Mouse (Mus musculus): Measurements from ENCODE around the gene Hipk2. TPM values are rescaled to one million over a fixed set of nuclear protein-coding genes. Genes with fewer than 3 reads are reported as not detected.

Gene Hipk2
- polyA plus RNA-seq, 1 experiment = 34.3 TPM

- Histone ChIP-seq H3K27ac (ENCODE audit: insufficient read depth, low read length) (no peak overlapping the region), H3K27me3 (ENCODE audit: control insufficient read depth, insufficient read depth, low read length) (no peaks in the 10 kb centered on the region), H3K4me3 (replicated peaks; ENCODE audit: insufficient read depth, low read depth, low read length) (no peak overlapping the region), H3K4me1 (ENCODE audit: control insufficient read depth, insufficient read depth, low read length) (peaks cover 23% of the 10 kb centered on the region)
- WGBS = 85% methylated on average over 2 of the region's 2 CpGs
- no peak for TF ChIP-seq CTCF (IDR thresholded peaks at IDR 0.05; ENCODE audit: borderline replicate concordance, insufficient read depth, low read depth, low read length)
- DNase-seq = no peak
These were observed 120.0 kb downstream of the Hipk2 start for GRCm38 (mm10) chr6:38755961-38756360.

- 36% methylated on average over 2 of the region's 2 CpGs for WGBS
- Histone ChIP-seq H3K27me3 (ENCODE audit: control insufficient read depth, insufficient read depth, low read length) (no peaks in the 10 kb centered on the region), H3K27ac (ENCODE audit: insufficient read depth, low read length) (no peak overlapping the region), H3K4me3 (replicated peaks; ENCODE audit: insufficient read depth, low read depth, low read length) (no peak overlapping the region), H3K4me1 (ENCODE audit: control insufficient read depth, insufficient read depth, low read length) (peaks cover 20% of the 10 kb centered on the region)
- TF ChIP-seq CTCF (IDR thresholded peaks at IDR 0.05; ENCODE audit: borderline replicate concordance, insufficient read depth, low read depth, low read length) = no peak
- no peak for TF ChIP-seq POLR2A (IDR thresholded peaks at IDR 0.05; ENCODE audit: borderline replicate concordance, insufficient read depth, low read length)
- no peak for DNase-seq
These were observed 120.8 kb downstream of the Hipk2 start for GRCm38 (mm10) chr6:38755188-38755587.

GRCm38 (mm10) chr6:38753729-38754128, 122.2 kb downstream of the Hipk2 start:
- no peak for DNase-seq
- WGBS = 72% methylated on average over 2 of the region's 2 CpGs
- TF ChIP-seq CTCF (IDR thresholded peaks at IDR 0.05; ENCODE audit: borderline replicate concordance, insufficient read depth, low read depth, low read length) (no peak), POLR2A (IDR thresholded peaks at IDR 0.05; ENCODE audit: borderline replicate concordance, insufficient read depth, low read length) (no peak)
- Histone ChIP-seq H3K27ac (ENCODE audit: insufficient read depth, low read length) (no peak overlapping the region), H3K4me1 (ENCODE audit: control insufficient read depth, insufficient read depth, low read length) (peaks cover 16% of the 10 kb centered on the region; the same call in 1 of the 2 replicates), H3K27me3 (ENCODE audit: control insufficient read depth, insufficient read depth, low read length) (no peaks in the 10 kb centered on the region), H3K4me3 (replicated peaks; ENCODE audit: insufficient read depth, low read depth, low read length) (no peak overlapping the region)

GRCm38 (mm10) chr6:38753025-38753424, 122.9 kb downstream of the Hipk2 start:
- H3K4me1 ChIP-seq (ENCODE audit: control insufficient read depth, insufficient read depth, low read length) = peaks cover 10% of the 10 kb centered on the region; the same call in 1 of the 2 replicates
- no peaks in the 10 kb centered on the region for H3K27me3 ChIP-seq (ENCODE audit: control insufficient read depth, insufficient read depth, low read length)
- no peak overlapping the region for H3K27ac ChIP-seq (ENCODE audit: insufficient read depth, low read length)
- DNase-seq = no peak
- 66% methylated on average over 2 of the region's 2 CpGs for WGBS
- TF ChIP-seq POLR2A (IDR thresholded peaks at IDR 0.05; ENCODE audit: borderline replicate concordance, insufficient read depth, low read length) (no peak), CTCF (IDR thresholded peaks at IDR 0.05; ENCODE audit: borderline replicate concordance, insufficient read depth, low read depth, low read length) (no peak)
- H3K4me3 ChIP-seq (replicated peaks; ENCODE audit: insufficient read depth, low read depth, low read length) = no peak overlapping the region

- Histone ChIP-seq H3K4me3 (replicated peaks; ENCODE audit: insufficient read depth, low read depth, low read length) (no peak overlapping the region), H3K27ac (ENCODE audit: insufficient read depth, low read length) (no peak overlapping the region), H3K27me3 (ENCODE audit: control insufficient read depth, insufficient read depth, low read length) (no peaks in the 10 kb centered on the region), H3K4me1 (ENCODE audit: control insufficient read depth, insufficient read depth, low read length) (peaks cover 5% of the 10 kb centered on the region; the same call in 1 of the 2 replicates)
- WGBS = 74% methylated on average over 6 of the region's 6 CpGs
- TF ChIP-seq POLR2A (IDR thresholded peaks at IDR 0.05; ENCODE audit: borderline replicate concordance, insufficient read depth, low read length) (no peak), CTCF (IDR thresholded peaks at IDR 0.05; ENCODE audit: borderline replicate concordance, insufficient read depth, low read depth, low read length) (0 out of 2 replicates have a peak, but pooled peaks have one; percentile 14)
- no peak for DNase-seq
These were observed 123.5 kb downstream of the Hipk2 start for GRCm38 (mm10) chr6:38752495-38752894.

- no peaks in the 10 kb centered on the region for H3K27me3 ChIP-seq (ENCODE audit: control insufficient read depth, insufficient read depth, low read length)
- H3K27ac ChIP-seq (ENCODE audit: insufficient read depth, low read length) = no peak overlapping the region
- H3K4me3 ChIP-seq (replicated peaks; ENCODE audit: insufficient read depth, low read depth, low read length) = no peak overlapping the region
- H3K4me1 ChIP-seq (ENCODE audit: control insufficient read depth, insufficient read depth, low read length) = no peaks in the 10 kb centered on the region
- no peak for DNase-seq
- TF ChIP-seq CTCF (IDR thresholded peaks at IDR 0.05; ENCODE audit: borderline replicate concordance, insufficient read depth, low read depth, low read length) = no peak
- TF ChIP-seq POLR2A (IDR thresholded peaks at IDR 0.05; ENCODE audit: borderline replicate concordance, insufficient read depth, low read length) = no peak
- 97% methylated on average over 4 of the region's 4 CpGs for WGBS
These were observed 127.9 kb downstream of the Hipk2 start for GRCm38 (mm10) chr6:38748037-38748436.

GRCm38 (mm10) chr6:38743351-38743750, 132.6 kb downstream of the Hipk2 start:
- DNase-seq = no peak
- no peaks in the 10 kb centered on the region for H3K4me1 ChIP-seq (ENCODE audit: control insufficient read depth, insufficient read depth, low read length)
- no peak for TF ChIP-seq CTCF (IDR thresholded peaks at IDR 0.05; ENCODE audit: borderline replicate concordance, insufficient read depth, low read depth, low read length)
- TF ChIP-seq POLR2A (IDR thresholded peaks at IDR 0.05; ENCODE audit: borderline replicate concordance, insufficient read depth, low read length) = no peak
- WGBS = 95% methylated on average over 7 of the region's 7 CpGs
- H3K27me3 ChIP-seq (ENCODE audit: control insufficient read depth, insufficient read depth, low read length) = no peaks in the 10 kb centered on the region
- no peak overlapping the region for H3K4me3 ChIP-seq (replicated peaks; ENCODE audit: insufficient read depth, low read depth, low read length)
- H3K27ac ChIP-seq (ENCODE audit: insufficient read depth, low read length) = no peak overlapping the region

- H3K4me1 ChIP-seq (ENCODE audit: control insufficient read depth, insufficient read depth, low read length) = no peaks in the 10 kb centered on the region
- no peaks in the 10 kb centered on the region for H3K27me3 ChIP-seq (ENCODE audit: control insufficient read depth, insufficient read depth, low read length)
- no peak overlapping the region for H3K27ac ChIP-seq (ENCODE audit: insufficient read depth, low read length)
- no peak overlapping the region for H3K4me3 ChIP-seq (replicated peaks; ENCODE audit: insufficient read depth, low read depth, low read length)
- 95% methylated on average over 3 of the region's 3 CpGs for WGBS
- no peak for TF ChIP-seq CTCF (IDR thresholded peaks at IDR 0.05; ENCODE audit: borderline replicate concordance, insufficient read depth, low read depth, low read length)
- no peak for TF ChIP-seq POLR2A (IDR thresholded peaks at IDR 0.05; ENCODE audit: borderline replicate concordance, insufficient read depth, low read length)
- DNase-seq = no peak
These were observed 133.5 kb downstream of the Hipk2 start for GRCm38 (mm10) chr6:38742441-38742840.

All from cerebellum, adult 2 months (tissue).